Mouse (Mus musculus): ENCODE measurements around the gene Tsc22d1. TPM values are rescaled to one million over a fixed set of nuclear protein-coding genes. Genes with fewer than 3 reads are reported as not detected.

Gene Tsc22d1
- polyA plus RNA-seq, 1 experiment: 281 TPM

- Histone ChIP-seq H3K27me3 (ENCODE audit: control insufficient read depth, insufficient read depth, insufficient read length) (no peaks in the 10 kb centered on the region), H3K36me3 (ENCODE audit: control insufficient read depth, insufficient read depth) (peaks cover 20% of the 10 kb centered on the region), H3ac (ENCODE audit: control insufficient read depth, insufficient read length) (no peak overlapping the region), H3K4me2 (ENCODE audit: low read depth) (peak overlapping the region; percentile 96), H3K4me3 (peak overlapping the region; percentile 97), H3K79me2 (ENCODE audit: control insufficient read depth, insufficient read depth) (peaks cover 27% of the 10 kb centered on the region)
- TF ChIP-seq POLR2A (IDR thresholded peaks at IDR 0.05; ENCODE audit: insufficient read length, low read depth) (no peak), POLR2AphosphoS2 (IDR thresholded peaks at IDR 0.05; ENCODE audit: insufficient read length, low read depth) (peak; percentile 53)
These were observed 92.6 kb downstream of the Tsc22d1 start for GRCm38 (mm10) chr14:76507357-76507756.

- Histone ChIP-seq H3K36me3 (ENCODE audit: control insufficient read depth, insufficient read depth) (peaks cover 20% of the 10 kb centered on the region), H3K27me3 (ENCODE audit: control insufficient read depth, insufficient read depth, insufficient read length) (no peaks in the 10 kb centered on the region), H3K79me2 (ENCODE audit: control insufficient read depth, insufficient read depth) (peaks cover 27% of the 10 kb centered on the region), H3K4me3 (peak overlapping the region; percentile 97), H3K4me2 (ENCODE audit: low read depth) (peak overlapping the region; percentile 96), H3ac (ENCODE audit: control insufficient read depth, insufficient read length) (no peak overlapping the region)
- no peak for TF ChIP-seq USF1 (IDR thresholded peaks at IDR 0.05; ENCODE audit: low read depth)
- TF ChIP-seq SRF (IDR thresholded peaks at IDR 0.05; ENCODE audit: control insufficient read depth, insufficient read length, low read depth): no peak
- TF ChIP-seq POLR2A (IDR thresholded peaks at IDR 0.05; ENCODE audit: insufficient read length, low read depth): peak; percentile 70
- TF ChIP-seq E2F4 (IDR thresholded peaks at IDR 0.05; ENCODE audit: insufficient read depth): no peak
- TF ChIP-seq TCF3 (IDR thresholded peaks at IDR 0.05; ENCODE audit: insufficient read length, low read depth): no peak
- TF ChIP-seq REST (IDR thresholded peaks at IDR 0.05; ENCODE audit: insufficient read depth, insufficient read length): no peak
- TF ChIP-seq MAX (IDR thresholded peaks at IDR 0.05; ENCODE audit: low read depth): no peak
- no peak for TF ChIP-seq MYOG (IDR thresholded peaks at IDR 0.05; ENCODE audit: control insufficient read depth in 1 of 3, insufficient read depth in 1 of 3, insufficient read length in 2 of 3, low read depth in 2 of 3)
- no peak for TF ChIP-seq MYOD1 (IDR thresholded peaks at IDR 0.05; ENCODE audit: control insufficient read depth in 1 of 3, insufficient read length in 2 of 3, low read depth in 2 of 3)
- peak; percentile 99 for TF ChIP-seq POLR2AphosphoS2 (IDR thresholded peaks at IDR 0.05; ENCODE audit: insufficient read length, low read depth)
- TF ChIP-seq TCF12 (IDR thresholded peaks at IDR 0.05; ENCODE audit: insufficient read depth, poor library complexity, severe bottlenecking): no peak
- no peak for TF ChIP-seq CEBPB (IDR thresholded peaks at IDR 0.05; ENCODE audit: insufficient read depth, poor library complexity, severe bottlenecking)
These were observed 93.2 kb downstream of the Tsc22d1 start for GRCm38 (mm10) chr14:76507804-76508500.

GRCm38 (mm10) chr14:76508701-76509100, 93.9 kb downstream of the Tsc22d1 start:
- peaks cover 20% of the 10 kb centered on the region for H3K36me3 ChIP-seq (ENCODE audit: control insufficient read depth, insufficient read depth)
- H3K4me2 ChIP-seq (ENCODE audit: low read depth): no peak overlapping the region
- no peak overlapping the region for H3ac ChIP-seq (ENCODE audit: control insufficient read depth, insufficient read length)
- no peak overlapping the region for H3K4me3 ChIP-seq
- TF ChIP-seq MYOD1 (IDR thresholded peaks at IDR 0.05; ENCODE audit: control insufficient read depth in 1 of 3, insufficient read length in 2 of 3, low read depth in 2 of 3) (no peak), POLR2AphosphoS2 (IDR thresholded peaks at IDR 0.05; ENCODE audit: insufficient read length, low read depth) (peak; percentile 91)
- no peaks in the 10 kb centered on the region for H3K27me3 ChIP-seq (ENCODE audit: control insufficient read depth, insufficient read depth, insufficient read length)
- H3K79me2 ChIP-seq (ENCODE audit: control insufficient read depth, insufficient read depth): peaks cover 27% of the 10 kb centered on the region

GRCm38 (mm10) chr14:76511971-76512370, 97.2 kb downstream of the Tsc22d1 start:
- H3K27me3 ChIP-seq (ENCODE audit: control insufficient read depth, insufficient read depth, insufficient read length): no peaks in the 10 kb centered on the region
- TF ChIP-seq MYOD1 (IDR thresholded peaks at IDR 0.05; ENCODE audit: control insufficient read depth in 1 of 3, insufficient read length in 2 of 3, low read depth in 2 of 3): peak in 1 of 3 experiments; percentile 34
- TF ChIP-seq MYOG (IDR thresholded peaks at IDR 0.05; ENCODE audit: control insufficient read depth in 1 of 3, insufficient read depth in 1 of 3, insufficient read length in 2 of 3, low read depth in 2 of 3): no peak

GRCm38 (mm10) chr14:76513395-76514049, 98.8 kb downstream of the Tsc22d1 start:
- no peak overlapping the region for H3K4me3 ChIP-seq
- H3ac ChIP-seq (ENCODE audit: control insufficient read depth, insufficient read length): no peak overlapping the region
- no peaks in the 10 kb centered on the region for H3K36me3 ChIP-seq (ENCODE audit: control insufficient read depth, insufficient read depth)
- no peaks in the 10 kb centered on the region for H3K27me3 ChIP-seq (ENCODE audit: control insufficient read depth, insufficient read depth, insufficient read length)
- TF ChIP-seq MAX (IDR thresholded peaks at IDR 0.05; ENCODE audit: low read depth): no peak
- TF ChIP-seq CEBPB (IDR thresholded peaks at IDR 0.05; ENCODE audit: insufficient read depth, poor library complexity, severe bottlenecking): no peak
- TF ChIP-seq REST (IDR thresholded peaks at IDR 0.05; ENCODE audit: insufficient read depth, insufficient read length): no peak
- no peak for TF ChIP-seq MYOD1 (IDR thresholded peaks at IDR 0.05; ENCODE audit: control insufficient read depth in 1 of 3, insufficient read length in 2 of 3, low read depth in 2 of 3)
- no peak for TF ChIP-seq E2F4 (IDR thresholded peaks at IDR 0.05; ENCODE audit: insufficient read depth)
- no peak for TF ChIP-seq TCF12 (IDR thresholded peaks at IDR 0.05; ENCODE audit: insufficient read depth, poor library complexity, severe bottlenecking)
- no peak for TF ChIP-seq TCF3 (IDR thresholded peaks at IDR 0.05; ENCODE audit: insufficient read length, low read depth)
- TF ChIP-seq SRF (IDR thresholded peaks at IDR 0.05; ENCODE audit: control insufficient read depth, insufficient read length, low read depth): no peak
- TF ChIP-seq USF1 (IDR thresholded peaks at IDR 0.05; ENCODE audit: low read depth): no peak
- TF ChIP-seq POLR2AphosphoS2 (IDR thresholded peaks at IDR 0.05; ENCODE audit: insufficient read length, low read depth): no peak
- no peak for TF ChIP-seq MYOG (IDR thresholded peaks at IDR 0.05; ENCODE audit: control insufficient read depth in 1 of 3, insufficient read depth in 1 of 3, insufficient read length in 2 of 3, low read depth in 2 of 3)
- TF ChIP-seq POLR2A (IDR thresholded peaks at IDR 0.05; ENCODE audit: insufficient read length, low read depth): no peak
- H3K4me2 ChIP-seq (ENCODE audit: low read depth): no peak overlapping the region
- no peaks in the 10 kb centered on the region for H3K79me2 ChIP-seq (ENCODE audit: control insufficient read depth, insufficient read depth)

More at GRCm38 (mm10) chr14:76511971-76512370, 97.2 kb downstream of the Tsc22d1 start:
- no peak overlapping the region for H3K4me2 ChIP-seq (ENCODE audit: low read depth)
- peaks cover 9% of the 10 kb centered on the region for H3K36me3 ChIP-seq (ENCODE audit: control insufficient read depth, insufficient read depth)
- no peak overlapping the region for H3ac ChIP-seq (ENCODE audit: control insufficient read depth, insufficient read length)
- peaks cover 2% of the 10 kb centered on the region for H3K79me2 ChIP-seq (ENCODE audit: control insufficient read depth, insufficient read depth)
- no peak overlapping the region for H3K4me3 ChIP-seq

Data from myocyte (in vitro differentiated cells).